Mouse (Mus musculus): ENCODE measurements at regions not wholly inside any gene's neighbourhood (a gene's known extent, or its start where the extent isn't known, plus 50 kb on each side); places are given as distances from the start of the nearest gene placed in this dataset.
A peak's percentile ranks its signal among the peaks of the same experiment; 100 is the strongest.
"Not testable (repeated sequence)": the region's sequence is repeated elsewhere in the genome, so short reads cannot be mapped to it uniquely, and the experiment has no call there.

DNA sequence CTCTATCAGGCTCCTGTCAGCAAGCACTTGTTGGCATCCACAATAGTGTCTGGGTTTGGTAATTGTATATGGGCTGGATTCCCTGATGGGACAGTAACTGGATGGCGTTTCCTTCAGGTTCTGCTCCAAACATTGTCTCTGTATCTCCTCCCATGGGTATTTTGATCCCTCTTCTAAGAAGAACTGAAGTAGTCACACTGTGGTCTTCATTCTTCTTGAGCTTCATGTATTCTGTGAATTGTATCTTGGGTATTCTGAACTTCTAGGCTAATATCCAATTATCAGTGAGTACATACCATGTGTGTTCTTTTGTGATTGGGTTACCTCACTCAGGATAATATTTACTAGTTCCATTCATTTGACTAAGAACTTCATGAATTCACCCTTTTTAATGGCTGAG, 119.2 kb upstream of the Gm21119 start:
- WGBS, result no CpG with 5 or more reads among the region's 1 CpGs
- H3K9me3 ChIP-seq; H3K27ac ChIP-seq; ATAC-seq (replicated peaks); H3K4me3 ChIP-seq; H3K4me1 ChIP-seq; H3K9ac ChIP-seq; H3K4me2 ChIP-seq; H3K36me3 ChIP-seq (replicated peaks); H3K27me3 ChIP-seq (replicated peaks): not testable (repeated sequence)

DNA sequence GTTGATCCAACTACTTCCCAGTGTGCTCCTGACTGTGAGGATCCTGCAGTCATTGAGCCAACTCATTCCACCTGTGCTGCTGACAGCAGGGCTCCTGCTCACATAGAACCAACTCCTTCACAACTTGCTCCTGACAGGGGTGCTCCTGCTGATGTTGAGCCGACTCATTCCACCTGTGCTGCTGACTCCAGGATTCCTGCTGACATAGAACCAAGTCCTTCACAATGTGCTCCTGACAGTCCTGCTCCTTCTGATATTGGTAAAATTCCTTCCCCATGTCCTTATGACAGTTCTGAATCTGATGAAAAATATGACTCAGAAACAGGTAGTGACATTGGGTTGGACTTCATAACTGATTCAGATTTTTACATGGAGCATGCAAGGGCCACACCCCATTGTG, 100.8 kb upstream of the Gm21119 start:
- H3K36me3 ChIP-seq (replicated peaks); H3K4me2 ChIP-seq; H3K4me1 ChIP-seq; H3K4me3 ChIP-seq; H3K9me3 ChIP-seq; H3K27me3 ChIP-seq (replicated peaks); ATAC-seq (replicated peaks); H3K9ac ChIP-seq; H3K27ac ChIP-seq: not testable (repeated sequence)
- WGBS, result 74% methylated on average over 1 of the region's 1 CpGs

DNA sequence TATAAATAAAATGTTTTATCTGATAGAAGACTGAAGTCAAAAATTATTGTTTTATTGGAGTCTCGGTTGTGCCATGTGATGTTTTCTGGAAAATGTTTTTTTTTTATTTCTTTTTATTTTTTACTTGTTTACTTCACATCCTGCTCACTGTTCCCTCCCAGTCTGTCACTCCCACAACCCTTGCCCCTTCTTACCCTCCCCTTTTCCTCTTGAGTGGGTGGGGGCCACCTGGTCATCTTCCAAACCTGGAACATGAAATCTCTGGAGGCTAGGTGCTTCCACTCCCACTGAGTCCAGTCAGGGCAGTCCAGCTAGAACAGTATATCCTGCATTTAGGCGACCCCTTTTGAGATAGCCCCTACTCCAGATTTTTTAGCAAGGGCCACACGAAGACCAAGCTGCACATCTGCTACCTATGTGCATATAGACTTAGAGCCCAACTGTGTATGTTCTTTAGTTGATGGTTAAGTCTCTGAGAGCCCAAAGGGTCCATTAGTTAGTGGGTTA, 98.3 kb upstream of the Gm21119 start:
- ATAC-seq (replicated peaks); H3K27ac ChIP-seq; H3K27me3 ChIP-seq (replicated peaks); H3K9ac ChIP-seq; H3K4me2 ChIP-seq; H3K4me3 ChIP-seq; H3K4me1 ChIP-seq; H3K9me3 ChIP-seq; H3K36me3 ChIP-seq (replicated peaks): not testable (repeated sequence)
- 70% methylated on average over 3 of the region's 3 CpGs for WGBS

- not testable (repeated sequence) for H3K36me3 ChIP-seq (replicated peaks); H3K4me2 ChIP-seq; H3K9ac ChIP-seq; ATAC-seq (replicated peaks); H3K4me3 ChIP-seq; H3K9me3 ChIP-seq; H3K27me3 ChIP-seq (replicated peaks); H3K4me1 ChIP-seq; H3K27ac ChIP-seq
- 27% methylated on average over 1 of the region's 1 CpGs for WGBS
These were observed 97.2 kb upstream of the Gm21119 start for GRCm38 (mm10) chr8:20517551-20517950.

GRCm38 (mm10) chr8:20524539-20524938, 90.2 kb upstream of the Gm21119 start:
- not testable (repeated sequence) for H3K9me3 ChIP-seq; H3K9ac ChIP-seq; ATAC-seq (replicated peaks); H3K4me2 ChIP-seq; H3K36me3 ChIP-seq (replicated peaks); H3K4me1 ChIP-seq; H3K4me3 ChIP-seq; H3K27me3 ChIP-seq (replicated peaks); H3K27ac ChIP-seq

DNA sequence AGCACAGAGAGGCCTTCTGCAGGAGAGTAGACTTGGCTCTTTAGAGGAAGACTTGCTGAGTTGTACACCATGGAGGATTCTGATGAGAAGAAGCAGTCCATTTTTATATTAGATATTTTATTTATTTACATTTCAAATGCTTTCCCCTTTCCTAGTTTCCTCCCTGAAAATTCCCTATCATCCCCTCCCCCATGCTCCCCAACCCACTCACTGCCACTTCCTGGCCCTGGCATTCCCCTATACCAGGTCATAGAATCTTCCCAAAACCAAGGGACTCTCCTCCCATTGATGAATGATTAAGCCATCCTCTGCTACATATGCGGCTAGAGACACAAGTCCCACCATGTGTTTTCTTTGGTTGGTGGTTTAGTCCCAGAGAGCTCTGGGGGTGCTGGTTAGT, 85.7 kb upstream of the Gm21119 start:
- no CpG with 5 or more reads among the region's 1 CpGs for WGBS
- H3K27me3 ChIP-seq (replicated peaks); H3K36me3 ChIP-seq (replicated peaks); H3K9me3 ChIP-seq; H3K4me2 ChIP-seq; H3K4me1 ChIP-seq; H3K9ac ChIP-seq; ATAC-seq (replicated peaks); H3K27ac ChIP-seq; H3K4me3 ChIP-seq: not testable (repeated sequence)

GRCm38 (mm10) chr8:20539031-20539430, 75.7 kb upstream of the Gm21119 start:
- not testable (repeated sequence) for H3K4me3 ChIP-seq; H3K27ac ChIP-seq; H3K4me2 ChIP-seq; H3K9me3 ChIP-seq; ATAC-seq (replicated peaks); H3K27me3 ChIP-seq (replicated peaks); H3K4me1 ChIP-seq; H3K36me3 ChIP-seq (replicated peaks); H3K9ac ChIP-seq
- 92% methylated on average over 4 of the region's 4 CpGs for WGBS

- not testable (repeated sequence) for ATAC-seq (replicated peaks); H3K27ac ChIP-seq; H3K27me3 ChIP-seq (replicated peaks); H3K9ac ChIP-seq; H3K36me3 ChIP-seq (replicated peaks); H3K9me3 ChIP-seq; H3K4me2 ChIP-seq; H3K4me1 ChIP-seq; H3K4me3 ChIP-seq
- WGBS, result 86% methylated on average over 2 of the region's 2 CpGs
These were observed 70.6 kb upstream of the Gm21119 start for GRCm38 (mm10) chr8:20544084-20544483.

GRCm38 (mm10) chr8:20545347-20545746, 69.4 kb upstream of the Gm21119 start:
- H3K27me3 ChIP-seq (replicated peaks); H3K4me1 ChIP-seq; H3K27ac ChIP-seq; H3K36me3 ChIP-seq (replicated peaks); H3K9me3 ChIP-seq; H3K4me3 ChIP-seq; H3K4me2 ChIP-seq; H3K9ac ChIP-seq; ATAC-seq (replicated peaks): not testable (repeated sequence)
- WGBS, result 78% methylated on average over 2 of the region's 2 CpGs

- H3K4me2 ChIP-seq; H3K4me1 ChIP-seq; H3K36me3 ChIP-seq (replicated peaks); H3K27me3 ChIP-seq (replicated peaks); ATAC-seq (replicated peaks); H3K9me3 ChIP-seq; H3K4me3 ChIP-seq; H3K27ac ChIP-seq; H3K9ac ChIP-seq: not testable (repeated sequence)
- WGBS, result 83% methylated on average over 1 of the region's 3 CpGs
These were observed 68.3 kb upstream of the Gm21119 start for GRCm38 (mm10) chr8:20546401-20546800.

GRCm38 (mm10) chr8:20550054-20550778, 64.5 kb upstream of the Gm21119 start:
- H3K36me3 ChIP-seq (replicated peaks); H3K9me3 ChIP-seq; H3K27me3 ChIP-seq (replicated peaks); H3K4me1 ChIP-seq: not testable (repeated sequence)
- Histone ChIP-seq H3K4me3 (peak overlapping the region; percentile 55), H3K9ac (peak overlapping the region; percentile 76), H3K4me2 (peak overlapping the region; percentile 49), H3K27ac (peak overlapping the region; percentile 82)
- peak; percentile 100 for ATAC-seq (replicated peaks)
- WGBS, result 17% methylated on average over 64 of the region's 64 CpGs

- WGBS, result no CpG with 5 or more reads among the region's 6 CpGs
- H3K9ac ChIP-seq; H3K27me3 ChIP-seq (replicated peaks); H3K4me2 ChIP-seq; H3K27ac ChIP-seq; H3K4me1 ChIP-seq; H3K4me3 ChIP-seq; H3K9me3 ChIP-seq; H3K36me3 ChIP-seq (replicated peaks): not testable (repeated sequence)
- peak; percentile 52 for ATAC-seq (replicated peaks)
These were observed 58.1 kb upstream of the Gm21119 start for GRCm38 (mm10) chr8:20556501-20557181.

DNA sequence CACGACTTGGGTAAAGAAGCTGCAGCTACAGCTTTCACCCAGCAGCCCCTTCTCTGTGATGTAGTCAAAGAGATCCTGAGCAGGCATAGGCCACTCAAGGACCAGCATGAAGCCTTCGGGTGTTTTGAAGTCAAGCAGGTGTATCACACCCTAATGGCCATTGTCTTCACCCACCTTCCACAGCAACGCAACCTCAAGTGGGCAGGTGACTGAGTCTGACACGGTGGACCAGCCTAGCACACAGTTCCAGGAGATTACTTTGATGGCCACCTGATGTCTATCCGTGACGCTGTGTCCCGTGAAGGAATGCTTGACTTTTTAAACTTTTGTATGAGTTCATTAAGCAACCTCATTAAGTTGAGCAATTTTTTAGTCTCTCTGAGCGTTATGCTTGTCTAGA, 57.5 kb upstream of the Gm21119 start:
- not testable (repeated sequence) for H3K4me1 ChIP-seq; H3K27me3 ChIP-seq (replicated peaks); H3K9ac ChIP-seq; H3K27ac ChIP-seq; H3K9me3 ChIP-seq; H3K36me3 ChIP-seq (replicated peaks)
- Histone ChIP-seq H3K4me3 (peak overlapping the region; percentile 13), H3K4me2 (peak overlapping the region; percentile 34)
- peak; percentile 88 for ATAC-seq (replicated peaks)
- WGBS, result 91% methylated on average over 7 of the region's 8 CpGs

Measured in midbrain, embryonic 15.5 days (tissue).